Mouse (Mus musculus) ZHBTc4 (cell line): ENCODE results near the gene Pfkp.
A peak's percentile ranks its signal among the peaks of the same experiment; 100 is the strongest.

ENCODE experiments used
- DNase-seq: peaks from one replicate; pipeline ENCODE4 v3.0.0-alpha.2; 2011; ENCODE audit warnings: low read depth, low spot score

Pfkp gene

GRCm38 (mm10) chr13:6636976-6637375, 11.6 kb downstream of the Pfkp start:
- no peak for DNase-seq

- DNase-seq: peak; percentile 66
Measured at GRCm38 (mm10) chr13:6636520-6636919, 12.1 kb downstream of the Pfkp start.

- peak; percentile 47 for DNase-seq
Measured at GRCm38 (mm10) chr13:6635138-6636076, 13.2 kb downstream of the Pfkp start.

- no peak for DNase-seq
Measured at GRCm38 (mm10) chr13:6634063-6634462, 14.5 kb downstream of the Pfkp start.

GRCm38 (mm10) chr13:6633524-6633923, 15.1 kb downstream of the Pfkp start:
- DNase-seq: no peak

GRCm38 (mm10) chr13:6632935-6633334, 15.6 kb downstream of the Pfkp start:
- no peak for DNase-seq

- DNase-seq: no peak
Measured at GRCm38 (mm10) chr13:6632513-6632912, 16.1 kb downstream of the Pfkp start.

- peak; percentile 23 for DNase-seq
Measured at GRCm38 (mm10) chr13:6631772-6632510, 16.6 kb downstream of the Pfkp start.

- DNase-seq: no peak
Measured at GRCm38 (mm10) chr13:6630660-6631059, 17.9 kb downstream of the Pfkp start.

GRCm38 (mm10) chr13:6629927-6630326, 18.6 kb downstream of the Pfkp start:
- no peak for DNase-seq

GRCm38 (mm10) chr13:6628998-6629764, 19.4 kb downstream of the Pfkp start:
- DNase-seq: peak; percentile 25

GRCm38 (mm10) chr13:6628261-6628660, 20.3 kb downstream of the Pfkp start:
- no peak for DNase-seq

- DNase-seq: no peak
Measured at GRCm38 (mm10) chr13:6627352-6627751, 21.2 kb downstream of the Pfkp start.

GRCm38 (mm10) chr13:6626508-6627114, 22.0 kb downstream of the Pfkp start:
- DNase-seq: no peak

GRCm38 (mm10) chr13:6625942-6626341, 22.6 kb downstream of the Pfkp start:
- no peak for DNase-seq

- no peak for DNase-seq
Measured at GRCm38 (mm10) chr13:6624604-6625003, 24.0 kb downstream of the Pfkp start.

GRCm38 (mm10) chr13:6624121-6624520, 24.5 kb downstream of the Pfkp start:
- DNase-seq: no peak

- DNase-seq: peak; percentile 59
Measured at GRCm38 (mm10) chr13:6621831-6622230, 26.7 kb downstream of the Pfkp start.

- no peak for DNase-seq
Measured at GRCm38 (mm10) chr13:6620250-6620649, 28.3 kb downstream of the Pfkp start.

- DNase-seq: no peak
Measured at GRCm38 (mm10) chr13:6618711-6619110, 29.9 kb downstream of the Pfkp start.

- DNase-seq: no peak
Measured at GRCm38 (mm10) chr13:6613690-6614445, 34.7 kb downstream of the Pfkp start.
